In the genomic region with DNA sequence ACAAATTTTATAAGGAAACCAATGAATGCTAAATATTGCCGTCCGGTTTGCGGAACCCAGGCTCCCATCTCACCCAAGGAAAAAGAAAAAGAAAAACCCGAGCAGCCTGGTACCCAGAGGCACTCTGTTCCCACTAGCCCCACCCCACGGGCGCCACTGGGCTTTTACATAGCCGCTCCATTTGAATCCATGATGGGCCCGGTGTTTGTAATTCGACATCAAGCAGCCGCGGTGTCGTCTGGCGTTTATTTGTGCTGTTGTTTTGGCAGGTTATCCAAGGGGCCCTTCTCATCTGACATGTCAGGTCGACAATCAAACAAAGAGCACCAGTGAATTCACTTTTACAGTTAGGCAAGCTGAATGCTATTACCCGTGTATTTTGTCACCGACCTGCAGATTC, we compare ENCODE assay signal across 13 mouse cellular contexts.
DNase-seq lines count a peak whose midpoint lies in the region; ATAC-seq and TF ChIP-seq lines count a peak whose summit lies in the region.
"Had no signal": no experiment of that assay in that cellular context is flagged by ENCODE, and none has a peak within 500 bp of the region (broad histone marks: within the 10 kb centered on the region; RNA-seq: fewer than 3 reads in every experiment).

No protein-coding gene starts in this region.

- no peaks in the 10 kb centered on the region for H3K36me3 ChIP-seq in heart, embryonic 14.5 days (ENCODE audit: control insufficient read depth, insufficient read depth, low read length)
- no peaks in the 10 kb centered on the region for H3K36me3 ChIP-seq in forebrain, embryonic 12.5 days (replicated peaks)
- H3K36me3 ChIP-seq in limb, embryonic 14.5 days (ENCODE audit: control insufficient read depth, insufficient read depth, low read length): no peaks in the 10 kb centered on the region
- no peaks in the 10 kb centered on the region for H3K36me3 ChIP-seq in liver, embryonic 12.5 days

- TF ChIP-seq POLR2A in limb, embryonic 14.5 days (IDR thresholded peaks at IDR 0.05; ENCODE audit: borderline replicate concordance, extremely low read depth, insufficient read depth, insufficient read length): no peak

- no peak overlapping the region; the same call in 1 of the 2 replicates for H3K9ac ChIP-seq in heart, embryonic 14.5 days (ENCODE audit: low read length)
- no peak overlapping the region for H3K9ac ChIP-seq in forebrain, embryonic 12.5 days
- no peak overlapping the region for H3K9ac ChIP-seq in limb, embryonic 14.5 days (ENCODE audit: low read depth, low read length, severe bottlenecking)
- no peak overlapping the region for H3K9ac ChIP-seq in liver, embryonic 12.5 days

- H3K27me3 ChIP-seq in heart, embryonic 14.5 days (ENCODE audit: control insufficient read depth, insufficient read depth, low read length): peaks cover 9% of the 10 kb centered on the region
- H3K27me3 ChIP-seq in forebrain, embryonic 12.5 days: peaks cover 17% of the 10 kb centered on the region; the same call in 1 of the 2 replicates
- no peaks in the 10 kb centered on the region for H3K27me3 ChIP-seq in limb, embryonic 14.5 days (ENCODE audit: control insufficient read depth, insufficient read depth, low read length)
- no peaks in the 10 kb centered on the region for H3K27me3 ChIP-seq in liver, embryonic 12.5 days (replicated peaks)

- peak overlapping the region in 1 of 2 experiments; percentile 18; a peak in 1 of 4 replicates for H3K4me3 ChIP-seq in heart, embryonic 14.5 days (ENCODE audit: control insufficient read depth in 1 of 2, insufficient read depth in 1 of 2, low read depth in 1 of 2, low read length in 2 of 2)
- H3K4me3 ChIP-seq in forebrain, embryonic 12.5 days (replicated peaks): peak overlapping the region; percentile 22
- peak overlapping the region; percentile 18 for H3K4me3 ChIP-seq in limb, embryonic 14.5 days (replicated peaks; ENCODE audit: low read length)
- no peak overlapping the region for H3K4me3 ChIP-seq in liver, embryonic 12.5 days
- H3K4me3 ChIP-seq: layer of hippocampus, adult 2 months had no signal

- ATAC-seq in heart, embryonic 14.5 days (ENCODE audit: insufficient number of reproducible peaks, insufficient read depth, low FRiP score, low read depth): no peak
- no peak for ATAC-seq in forebrain, embryonic 12.5 days (ENCODE audit: low FRiP score)
- no peak for ATAC-seq in limb, embryonic 14.5 days (ENCODE audit: low FRiP score, low read depth)
- ATAC-seq in monocyte, adult 5-6 weeks (replicated peaks; ENCODE audit: insufficient number of reproducible peaks, low FRiP score, low TSS enrichment, poor library complexity, severe bottlenecking): no peak
- ATAC-seq in liver, embryonic 12.5 days: no peak

- H3K4me2 ChIP-seq in heart, embryonic 14.5 days (ENCODE audit: low read length): peak overlapping the region; percentile 49
- peak overlapping the region; percentile 42 for H3K4me2 ChIP-seq in forebrain, embryonic 12.5 days
- H3K4me2 ChIP-seq in limb, embryonic 14.5 days (replicated peaks; ENCODE audit: low read depth, low read length, severe bottlenecking): peak overlapping the region; percentile 46
- H3K4me2 ChIP-seq in liver, embryonic 12.5 days: no peak overlapping the region

- DNase-seq in heart, adult 9 months (ENCODE audit: low spot score in 2 of 2): no peak
- DNase-seq in Muller cell, postnatal 12 days (ENCODE audit: inconsistent ontology term): peak; percentile 17
- DNase-seq in limb, embryonic 14.5 days (ENCODE audit: low spot score): no peak
- no peak for DNase-seq in ovary, postnatal 14 days (ENCODE audit: low spot score)
- DNase-seq: adrenal gland, postnatal 14 days; cerebellum, postnatal 36 days; gastrocnemius, postnatal 36 days; lung, postnatal 10 days had no signal

- WGBS in heart, embryonic 14.5 days: 33% methylated on average over 16 of the region's 16 CpGs
- 13% methylated on average over 16 of the region's 16 CpGs for WGBS in forebrain, embryonic 12.5 days
- WGBS in limb, embryonic 14.5 days: 13% methylated on average over 16 of the region's 16 CpGs
- WGBS in liver, embryonic 12.5 days (ENCODE audit: insufficient replicate concordance): 38% methylated on average over 16 of the region's 16 CpGs

- H3K27ac ChIP-seq in heart, embryonic 14.5 days (replicated peaks in 1 of 2; ENCODE audit: control insufficient read depth in 1 of 2, insufficient read depth in 1 of 2, low read depth in 2 of 2, low read length in 2 of 2): no peak overlapping the region
- no peak overlapping the region for H3K27ac ChIP-seq in forebrain, embryonic 12.5 days
- H3K27ac ChIP-seq in limb, embryonic 14.5 days (replicated peaks; ENCODE audit: low read depth, low read length): no peak overlapping the region
- H3K27ac ChIP-seq in liver, embryonic 12.5 days: no peak overlapping the region
- H3K27ac ChIP-seq: layer of hippocampus, adult 2 months had no signal

- no peaks in the 10 kb centered on the region for H3K9me3 ChIP-seq in heart, embryonic 14.5 days (ENCODE audit: control insufficient read depth, low read length)
- H3K9me3 ChIP-seq in forebrain, embryonic 12.5 days: no peaks in the 10 kb centered on the region
- H3K9me3 ChIP-seq in limb, embryonic 14.5 days (ENCODE audit: control insufficient read depth, low read length): no peaks in the 10 kb centered on the region
- no peaks in the 10 kb centered on the region for H3K9me3 ChIP-seq in liver, embryonic 12.5 days (replicated peaks)

- H3K4me1 ChIP-seq in heart, embryonic 14.5 days (ENCODE audit: control insufficient read depth in 2 of 2, insufficient read depth in 2 of 2, low read length in 2 of 2): peaks cover 0 to 6% of the 10 kb centered on the region in 2 experiments; a peak in 2 of 4 replicates
- peaks cover 12% of the 10 kb centered on the region for H3K4me1 ChIP-seq in forebrain, embryonic 12.5 days
- peaks cover 6% of the 10 kb centered on the region for H3K4me1 ChIP-seq in limb, embryonic 14.5 days (ENCODE audit: control insufficient read depth, insufficient read depth, low read length)
- H3K4me1 ChIP-seq in liver, embryonic 12.5 days: no peaks in the 10 kb centered on the region
